Mouse (Mus musculus) testis, postnatal 14 days (tissue): ENCODE measurements around the gene Hnrnpa1.

Experiments
- DNase-seq: peaks from one replicate; pipeline ENCODE4 v3.0.0; 2021; ENCODE audit warnings: low spot score

The Hnrnpa1 gene

DNA sequence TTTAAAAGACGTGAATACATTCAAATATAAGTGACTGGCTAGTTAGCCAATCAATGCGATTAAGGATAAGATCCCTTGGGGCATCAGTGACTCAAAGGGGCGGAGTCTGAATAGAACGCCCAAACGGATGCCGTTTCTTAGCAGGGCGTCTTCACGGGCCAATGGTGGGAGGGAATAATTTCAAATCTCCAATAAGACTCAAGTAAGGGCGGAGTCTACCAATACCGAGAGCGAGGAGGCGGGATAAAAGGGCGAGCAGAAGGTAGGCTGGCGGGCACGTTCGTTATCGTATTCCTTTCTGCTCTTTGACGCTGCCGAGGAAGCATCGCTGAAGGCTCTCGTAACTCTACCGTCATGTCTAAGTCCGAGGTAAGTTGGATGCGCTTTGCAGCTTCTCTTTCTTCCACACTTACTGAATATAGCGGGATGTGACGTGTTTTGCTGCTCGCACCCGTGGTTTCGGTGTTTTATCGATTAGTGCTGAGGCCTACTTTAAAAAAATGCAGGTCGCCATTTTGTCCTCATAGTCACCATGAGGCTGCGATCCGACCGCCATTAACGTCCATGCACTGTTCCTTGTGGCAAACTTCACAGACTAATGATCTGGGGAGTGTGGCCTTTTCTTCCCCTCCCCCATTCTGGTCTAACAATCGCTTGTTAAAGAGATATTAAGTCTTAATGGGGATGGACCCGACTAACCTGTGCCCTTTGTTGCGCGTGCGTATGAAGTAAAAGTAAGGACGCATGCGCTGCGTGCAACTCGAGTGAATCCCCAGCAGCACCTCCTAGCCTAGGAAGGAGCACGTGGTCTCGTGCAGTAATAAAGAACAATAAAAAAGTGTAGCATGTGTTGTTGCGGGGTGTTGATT is at the start of gene Hnrnpa1:
Gene Hnrnpa1 (plus strand): TSS at position 273 of the 869 bp plus-strand sequence.
- DNase-seq: peak; percentile 98

DNA sequence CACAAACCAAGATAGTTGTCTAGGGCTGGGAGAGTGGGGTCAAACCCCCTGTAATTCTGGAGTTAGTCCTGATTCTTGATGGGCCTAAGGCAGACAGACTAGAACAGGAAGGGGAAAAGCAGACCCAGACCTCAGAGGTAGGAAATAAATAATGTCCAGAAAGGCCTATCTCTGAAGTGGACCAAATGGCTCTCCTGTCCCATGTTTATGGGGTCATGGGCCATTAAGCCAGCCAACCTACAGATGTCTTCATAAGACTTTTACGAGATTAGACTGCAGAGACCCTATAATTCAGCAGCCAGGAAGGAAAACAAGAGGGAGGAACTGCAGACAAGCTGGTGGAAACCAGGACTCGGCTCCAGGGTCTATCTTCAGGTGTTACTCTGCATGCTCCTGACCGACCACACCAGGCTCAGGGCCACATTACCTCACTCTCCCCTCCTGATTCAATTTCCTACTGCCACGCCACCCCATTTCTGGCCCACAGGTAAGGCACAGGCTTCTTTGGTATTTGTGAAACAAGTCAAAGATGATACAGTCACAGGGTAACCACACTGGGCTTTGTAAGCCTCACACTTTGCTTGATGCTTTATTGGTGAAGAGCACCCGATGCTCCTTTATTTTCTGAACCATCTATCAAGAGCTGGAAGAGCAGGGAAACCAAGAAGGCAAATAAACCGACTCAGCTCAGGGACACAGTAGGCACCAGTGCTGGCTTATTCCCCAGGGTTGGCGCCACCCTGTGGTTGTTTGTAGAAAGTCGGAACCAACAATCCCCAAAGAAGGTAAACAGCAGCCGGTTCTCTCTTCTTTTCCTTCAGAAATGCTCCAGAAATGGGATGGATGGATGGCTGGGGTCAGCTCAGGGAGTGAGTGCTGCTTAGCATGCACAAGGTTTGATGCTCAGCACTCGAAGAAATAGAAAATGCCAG is 49.4 kb upstream of the Hnrnpa1 start:
- DNase-seq: no peak

DNA sequence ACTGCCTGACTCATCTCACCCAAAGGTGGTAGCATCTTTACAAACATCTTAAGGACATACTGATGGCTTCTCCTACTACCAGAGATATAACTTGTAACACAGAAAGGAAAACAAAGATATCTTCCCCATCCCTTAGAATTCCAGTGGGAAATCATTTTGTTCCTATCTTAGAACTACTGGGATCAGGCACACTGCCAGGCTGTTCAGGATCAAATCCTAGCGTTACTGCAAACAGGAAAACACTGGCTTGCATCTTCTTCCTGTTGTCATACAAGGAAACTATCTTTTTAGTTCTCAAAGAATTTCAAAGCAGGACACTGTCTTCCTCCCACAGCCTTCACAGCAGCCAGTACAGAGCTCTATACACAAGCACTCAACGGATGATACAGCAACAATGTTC is 46.6 kb upstream of the Hnrnpa1 start:
- DNase-seq: no peak

DNA sequence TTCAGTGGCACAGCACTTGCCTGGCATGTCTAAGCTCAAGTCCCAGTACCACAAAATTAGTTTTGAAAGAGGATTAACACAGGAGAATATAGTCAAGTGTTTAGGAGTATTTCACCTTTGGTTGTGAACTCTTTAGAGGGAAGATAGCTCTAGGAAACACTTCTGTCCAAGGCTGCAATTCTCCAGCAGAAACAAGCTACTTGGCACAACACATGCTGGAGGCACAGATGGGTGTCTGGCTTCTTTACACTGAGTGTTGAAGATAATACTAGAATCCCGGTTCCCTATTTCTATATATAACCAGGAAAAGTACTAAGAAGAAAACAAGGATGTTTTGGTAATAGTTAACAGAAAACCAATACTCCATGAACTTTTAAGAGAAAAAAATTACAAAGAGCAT is 43.4 kb upstream of the Hnrnpa1 start:
- DNase-seq: no peak

DNA sequence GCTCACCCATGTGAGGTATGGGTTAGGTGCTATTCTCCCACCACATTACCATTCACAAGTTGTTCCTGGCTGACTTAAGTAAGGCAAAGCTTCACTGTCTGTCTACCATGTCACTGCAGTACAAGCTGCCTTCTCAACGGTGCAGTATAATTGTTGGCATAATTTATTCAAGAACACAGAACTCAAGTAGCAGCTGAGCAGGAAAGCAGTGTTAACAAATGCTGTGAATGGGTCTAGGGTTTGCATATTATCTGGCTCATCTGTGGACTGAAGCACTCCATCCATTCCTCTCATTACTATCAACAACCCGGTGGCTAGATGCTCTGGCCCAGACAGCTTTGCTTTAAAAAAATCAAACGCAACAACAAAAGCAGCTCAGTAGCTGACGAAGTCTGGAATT is 42.4 kb upstream of the Hnrnpa1 start:
- DNase-seq: no peak

DNA sequence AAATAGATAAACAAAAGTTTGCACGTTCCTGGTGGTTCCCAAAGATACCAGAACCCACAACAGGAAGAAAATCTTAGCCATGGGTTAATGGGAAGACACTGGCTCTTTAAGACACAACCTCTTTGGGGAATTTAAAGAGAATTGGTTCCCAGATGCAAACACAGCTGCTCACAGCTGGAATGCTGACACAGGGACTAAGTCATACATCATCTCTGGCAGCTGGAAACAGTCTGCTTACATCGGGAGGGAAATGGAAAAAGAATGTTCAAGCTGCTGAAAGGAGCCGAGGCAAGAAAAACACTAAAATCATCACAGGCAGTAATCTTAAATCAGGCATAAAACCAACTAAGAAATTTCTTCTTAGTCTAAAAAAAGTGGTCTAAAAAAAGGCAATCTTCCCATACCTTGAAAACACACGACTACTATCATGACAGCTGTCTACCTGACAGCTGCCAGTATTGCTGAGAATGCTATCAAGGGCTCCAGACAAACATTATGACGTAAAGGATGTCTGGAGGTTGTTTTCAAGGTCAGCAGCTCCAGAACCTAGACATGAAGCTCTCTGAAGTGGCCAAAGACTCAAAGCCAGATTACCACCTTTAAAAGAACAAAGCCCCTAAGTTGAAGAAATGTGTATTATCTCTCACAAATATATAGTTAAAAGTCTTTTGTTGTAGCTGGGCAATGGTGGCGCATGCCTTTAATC is 38.0 kb upstream of the Hnrnpa1 start:
- DNase-seq: no peak

DNA sequence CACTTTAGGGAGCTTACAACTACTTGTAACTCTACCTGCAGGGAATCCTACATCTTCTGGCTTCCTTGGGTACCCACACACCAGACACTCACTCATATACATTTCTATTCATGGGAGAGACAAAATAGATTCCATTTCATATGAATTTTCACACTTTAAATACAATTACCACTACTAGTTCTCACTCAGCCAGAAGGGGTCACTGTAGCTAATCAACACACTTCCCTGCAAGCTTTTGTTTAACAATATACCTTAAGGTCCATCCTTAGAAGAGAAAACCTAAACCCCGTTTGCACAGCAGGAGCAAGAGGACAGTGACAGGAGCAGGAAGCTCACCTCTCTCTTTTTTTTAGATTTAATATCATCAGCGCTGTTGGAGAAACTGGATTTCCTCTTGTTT is 35.1 kb upstream of the Hnrnpa1 start:
- no peak for DNase-seq

DNA sequence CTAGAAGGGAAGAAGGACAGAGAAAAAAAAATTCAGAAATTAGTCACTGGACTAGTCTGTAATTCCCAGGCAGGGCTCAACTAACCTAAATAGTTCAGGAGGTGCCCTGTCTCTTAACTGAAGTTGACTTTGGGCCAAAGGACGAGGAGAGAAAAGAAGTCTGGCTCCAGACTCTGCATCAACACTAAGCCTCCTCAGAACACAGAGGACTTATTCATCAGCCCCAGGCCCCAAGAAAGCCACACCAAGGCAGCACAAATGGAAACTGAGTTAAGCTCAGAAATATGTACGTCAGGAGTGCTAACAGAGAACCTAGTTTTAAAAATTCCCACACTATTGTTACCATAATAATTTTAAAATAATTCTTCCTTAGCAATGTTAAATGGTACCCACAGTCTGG is 26.1 kb upstream of the Hnrnpa1 start:
- DNase-seq: no peak

DNA sequence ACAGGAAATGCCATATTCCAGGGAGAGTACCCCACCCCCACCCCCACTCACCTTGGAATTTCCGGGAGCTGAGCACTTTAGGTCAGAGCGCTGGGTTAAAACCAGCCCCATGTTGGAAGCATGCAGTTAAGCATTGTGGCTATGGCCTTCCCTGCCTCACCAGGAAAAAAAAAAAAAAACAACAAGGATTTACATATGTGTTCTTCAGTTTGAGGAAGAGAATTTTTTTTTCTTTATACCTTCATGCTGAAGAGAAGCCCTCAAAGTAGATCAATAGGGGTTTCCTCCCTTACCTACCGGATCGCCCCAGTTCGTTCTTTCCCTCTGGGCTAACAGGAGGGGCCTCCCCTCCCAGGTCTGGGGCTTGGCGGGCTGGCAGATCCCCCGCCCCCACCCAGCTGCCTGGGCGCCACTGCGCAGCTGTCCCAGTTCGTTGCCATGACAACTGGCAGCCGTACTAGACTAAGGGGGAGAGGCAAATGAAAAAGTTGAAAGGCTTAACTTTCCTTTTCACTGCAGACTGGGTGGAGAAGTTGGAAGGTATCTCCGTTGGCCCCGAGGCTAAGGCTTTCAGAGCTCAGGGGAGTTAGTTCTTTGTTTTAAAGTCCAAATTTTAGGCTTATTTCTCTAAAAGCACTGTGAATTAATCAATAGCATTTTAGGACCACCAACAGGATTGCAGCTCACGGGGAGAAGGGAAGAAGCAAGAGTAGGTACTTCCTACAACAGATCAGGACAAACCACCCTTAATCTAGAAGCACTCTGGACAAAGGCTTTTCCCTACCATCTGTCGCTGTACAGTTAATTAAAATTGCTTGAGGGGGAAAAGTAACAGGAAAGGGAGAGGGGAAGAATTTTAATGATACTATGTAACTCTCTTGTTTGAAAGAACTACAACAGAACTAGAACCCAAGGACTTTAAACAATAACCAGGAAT is 25.0 kb upstream of the Hnrnpa1 start:
- peak; percentile 90 for DNase-seq

DNA sequence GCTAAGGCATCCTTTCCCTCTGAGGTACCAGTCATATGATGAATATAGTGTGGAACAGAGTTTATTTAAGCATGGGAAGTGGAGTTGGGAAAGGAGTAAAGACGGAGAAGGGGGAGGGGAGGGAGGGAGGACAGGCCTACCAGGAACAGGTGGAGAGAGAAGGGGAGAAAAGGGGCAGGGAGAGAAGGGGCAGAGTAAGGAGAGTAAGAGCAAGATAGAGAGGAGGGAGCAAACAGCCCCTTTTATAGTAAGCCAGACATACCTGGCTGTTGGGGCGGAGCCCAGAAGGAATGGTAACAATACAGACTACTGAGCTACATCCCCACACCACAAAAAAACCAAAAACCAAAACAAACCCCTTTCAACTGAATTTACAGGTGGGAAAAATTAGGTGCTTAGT is 24.2 kb upstream of the Hnrnpa1 start:
- DNase-seq: no peak

DNA sequence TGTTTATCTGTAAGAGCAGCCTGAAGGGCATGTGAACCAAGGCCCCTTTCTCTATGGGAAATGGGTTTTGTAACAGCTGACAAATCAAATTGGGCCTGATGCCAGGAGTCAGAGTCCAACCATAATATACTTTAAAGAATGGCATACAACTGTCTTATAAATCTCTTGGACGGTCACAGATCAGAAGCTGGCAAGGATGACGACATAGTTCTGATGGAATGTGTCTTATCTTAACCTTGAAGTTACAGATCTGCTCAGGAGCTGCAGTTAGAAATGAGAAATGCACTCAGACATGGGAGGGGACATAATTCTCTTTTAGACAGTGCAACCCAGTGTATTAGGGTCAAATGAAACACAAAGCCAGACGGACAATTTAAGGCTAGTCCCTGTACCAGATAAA is 19.4 kb upstream of the Hnrnpa1 start:
- no peak for DNase-seq

DNA sequence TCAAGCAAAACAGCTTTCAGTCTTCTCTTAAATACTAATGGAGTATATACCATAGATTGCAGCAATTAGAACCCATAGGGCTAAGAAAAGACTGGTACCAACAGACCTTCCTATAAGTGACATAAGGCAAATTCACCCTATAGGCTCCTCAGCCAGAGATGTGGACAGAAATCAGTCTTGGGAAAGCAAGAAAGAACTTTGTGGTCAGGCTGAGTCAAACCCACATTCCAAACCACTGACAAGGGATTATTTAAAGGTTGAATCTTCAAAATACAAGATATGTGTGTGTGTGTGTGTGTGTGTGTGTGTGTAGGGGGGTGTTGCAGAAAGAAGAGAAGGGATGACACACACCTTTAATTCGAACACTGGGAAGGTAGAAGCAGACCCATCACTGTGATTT is 18.8 kb upstream of the Hnrnpa1 start:
- DNase-seq: no peak

DNA sequence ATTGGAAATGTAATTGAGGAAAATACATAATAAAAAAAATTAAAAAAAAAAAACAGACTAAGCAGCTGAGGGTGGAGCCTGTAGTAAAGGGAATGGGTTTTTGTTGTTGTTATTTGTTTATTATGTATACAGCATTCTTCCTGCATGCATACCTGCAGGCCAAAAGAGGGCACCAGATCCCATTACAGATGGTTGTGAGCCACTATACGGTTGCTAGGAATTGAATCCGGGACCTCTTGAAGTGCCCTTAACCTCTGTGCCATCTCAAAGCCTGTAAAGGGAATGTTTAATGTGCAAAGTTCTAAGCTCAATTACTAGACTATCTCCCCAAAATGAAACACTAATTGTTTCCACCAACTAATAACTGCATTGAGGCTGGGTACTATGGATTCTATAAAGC is 16.1 kb upstream of the Hnrnpa1 start:
- no peak for DNase-seq

DNA sequence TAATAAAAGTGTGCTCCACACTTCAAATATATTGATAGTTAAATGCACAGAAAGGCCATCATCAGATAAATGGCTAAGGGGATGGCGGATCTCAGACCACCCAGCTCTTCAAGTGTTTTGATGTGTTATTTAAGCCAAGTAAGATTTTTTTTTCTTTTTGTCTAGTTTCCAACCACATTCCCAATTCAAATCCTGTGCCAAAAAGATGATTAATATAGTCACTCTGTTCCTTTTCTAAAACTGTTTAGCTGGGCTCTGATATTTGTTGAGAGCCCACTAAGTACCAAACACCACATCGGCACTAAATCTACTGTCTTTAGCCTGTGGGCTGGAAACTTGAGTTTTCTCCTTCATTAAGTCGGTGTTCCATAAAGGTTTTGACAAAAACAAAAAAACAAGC is 13.2 kb upstream of the Hnrnpa1 start:
- DNase-seq: no peak

DNA sequence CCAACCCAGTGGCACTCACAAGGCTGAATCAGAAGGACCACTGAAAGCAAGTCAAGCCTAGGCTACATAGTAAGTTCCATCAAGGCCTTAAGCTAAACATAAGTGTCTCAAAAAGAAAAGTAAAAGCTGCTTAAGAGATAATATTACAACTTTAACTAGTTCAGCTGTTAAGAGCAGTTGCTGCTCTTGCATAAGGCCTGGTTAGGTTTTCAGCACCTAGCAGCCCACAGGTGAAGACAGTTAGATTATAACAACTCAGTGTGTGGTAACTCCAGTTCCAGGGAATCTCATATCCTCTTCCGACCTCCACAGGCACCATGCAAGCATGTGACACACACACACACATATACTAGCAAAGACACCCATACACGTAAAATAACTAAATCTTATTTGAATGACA is 12.7 kb upstream of the Hnrnpa1 start:
- no peak for DNase-seq

DNA sequence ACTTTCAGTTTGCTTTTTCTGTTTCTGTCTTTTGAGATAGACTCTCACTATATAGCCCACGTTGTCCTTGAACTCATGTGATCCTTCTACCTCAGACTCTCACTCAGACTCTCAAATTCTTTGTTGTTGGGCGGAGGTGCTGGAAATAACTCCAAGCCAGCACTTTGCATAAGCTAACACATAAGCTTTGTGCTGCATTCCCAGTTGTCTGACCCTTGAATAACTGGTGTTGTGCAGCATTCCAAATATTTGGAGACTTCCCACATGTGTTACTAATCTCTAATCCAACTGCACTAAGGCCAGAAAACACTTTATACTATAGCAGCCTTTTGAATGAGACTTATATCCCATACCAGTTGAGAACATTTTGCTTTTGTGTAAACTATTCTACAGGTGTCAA is 11.3 kb upstream of the Hnrnpa1 start:
- no peak for DNase-seq

DNA sequence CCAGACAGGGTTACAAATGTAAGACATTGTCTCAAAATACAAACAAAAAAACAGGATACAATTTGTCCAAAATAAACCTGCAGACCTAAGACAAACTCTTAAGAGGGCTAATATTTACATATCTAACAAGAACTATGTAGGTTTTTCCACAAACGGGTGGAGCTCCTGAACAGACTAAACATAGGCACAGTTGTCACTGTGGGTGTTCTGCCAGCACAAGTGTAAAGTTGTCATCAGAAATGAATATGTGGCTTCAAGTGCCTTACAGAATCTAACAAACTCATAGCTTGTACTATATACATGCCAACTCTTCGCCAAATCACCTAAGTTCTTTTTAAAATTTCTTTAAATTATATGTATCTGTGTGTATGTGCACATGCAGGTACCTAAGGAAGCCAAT is 7.1 kb upstream of the Hnrnpa1 start:
- no peak for DNase-seq

DNA sequence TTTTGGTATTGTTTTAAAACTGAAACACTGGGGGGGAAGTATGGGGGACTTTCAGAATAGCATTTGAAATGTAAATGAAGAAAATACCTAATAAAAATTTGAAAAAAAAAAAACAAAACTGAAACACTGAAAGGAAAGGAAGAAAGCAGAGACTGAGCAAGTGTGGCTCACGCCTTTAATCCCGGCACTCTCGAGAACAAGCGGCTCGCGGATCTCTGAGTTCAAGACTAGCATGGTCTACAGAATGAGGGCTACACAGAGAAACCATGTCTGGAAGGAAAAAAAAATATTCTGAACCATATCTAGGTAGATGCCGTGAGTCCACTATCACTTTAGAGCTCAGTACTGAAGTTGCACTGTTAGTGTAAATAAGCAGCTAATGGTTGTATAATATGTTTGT is 2.9 kb upstream of the Hnrnpa1 start:
- no peak for DNase-seq

DNA sequence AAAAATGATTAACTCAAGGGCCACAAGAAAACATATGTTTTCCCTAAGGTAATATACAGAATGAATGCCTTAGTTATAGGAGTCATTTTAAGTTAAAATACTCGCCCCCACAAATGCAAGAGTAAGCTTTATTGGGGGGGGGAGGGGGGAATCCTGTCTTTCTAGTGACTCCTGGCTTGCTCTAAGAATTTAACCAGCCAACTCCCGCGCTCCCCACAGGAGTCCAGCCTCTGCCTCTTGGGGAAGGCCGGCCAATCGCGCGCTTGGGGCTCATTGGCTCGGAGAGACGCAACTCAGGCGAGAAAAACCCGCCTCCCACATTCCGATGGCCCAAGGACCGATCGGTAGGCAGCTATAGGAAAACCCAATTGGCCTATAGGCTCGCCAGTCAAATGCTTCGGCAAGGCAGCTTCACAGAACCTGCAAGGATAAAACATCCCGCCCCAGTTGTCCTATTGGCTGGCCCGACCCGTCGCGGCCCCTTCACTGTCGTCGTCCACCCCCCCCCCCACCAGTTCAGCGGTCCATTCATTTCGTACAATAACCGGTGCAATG is 1.0 kb upstream of the Hnrnpa1 start:
- peak; percentile 96 for DNase-seq

DNA sequence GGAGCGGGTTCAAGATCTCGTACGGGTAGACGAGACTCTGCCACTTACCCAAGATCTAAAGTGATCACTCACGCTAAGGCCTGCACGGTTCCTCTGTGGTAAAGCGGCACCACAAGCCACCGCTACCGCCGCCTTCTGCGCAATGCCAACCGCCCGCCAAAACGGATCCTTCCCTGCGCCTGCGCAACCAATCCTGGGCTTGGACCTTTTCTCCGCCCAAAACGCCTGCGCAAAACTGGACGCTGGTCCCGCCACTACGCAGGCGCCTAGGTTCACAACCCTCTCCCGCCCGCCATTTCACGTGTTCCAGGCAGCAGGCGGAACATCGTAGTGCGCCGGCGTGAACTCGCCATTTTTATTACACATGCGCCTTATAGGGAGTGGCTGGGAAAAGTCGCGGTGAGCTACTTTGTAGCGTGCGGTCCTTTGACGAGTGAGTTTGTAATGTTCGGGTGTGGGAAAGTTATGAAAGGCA is 510 bp upstream of the Hnrnpa1 start, which contains the start of gene Cbx5:
Gene Cbx5 (minus strand): TSS at position 132 of the 475 bp plus-strand sequence.
- peak; percentile 98 for DNase-seq
